Mouse (Mus musculus) lung, adult 2 months (tissue): ENCODE data around the gene Kcp.

Source experiments
- CTCF ChIP-seq: fragments of 200-500 bp; IDR thresholded peaks from 2 replicates; pipeline ENCODE4 v1.5.1; 2011; ENCODE audit warnings: mild to moderate bottlenecking, low read length, control low read depth; ENCODE audit not compliant: insufficient read depth
- POLR2A ChIP-seq: fragments of 200-500 bp; IDR thresholded peaks from 2 replicates; pipeline ENCODE4 v1.6.1; 2011; ENCODE audit warnings: low read depth, mild to moderate bottlenecking, control low read depth, low read length, borderline replicate concordance; ENCODE audit errors: extremely low read depth

DNA sequence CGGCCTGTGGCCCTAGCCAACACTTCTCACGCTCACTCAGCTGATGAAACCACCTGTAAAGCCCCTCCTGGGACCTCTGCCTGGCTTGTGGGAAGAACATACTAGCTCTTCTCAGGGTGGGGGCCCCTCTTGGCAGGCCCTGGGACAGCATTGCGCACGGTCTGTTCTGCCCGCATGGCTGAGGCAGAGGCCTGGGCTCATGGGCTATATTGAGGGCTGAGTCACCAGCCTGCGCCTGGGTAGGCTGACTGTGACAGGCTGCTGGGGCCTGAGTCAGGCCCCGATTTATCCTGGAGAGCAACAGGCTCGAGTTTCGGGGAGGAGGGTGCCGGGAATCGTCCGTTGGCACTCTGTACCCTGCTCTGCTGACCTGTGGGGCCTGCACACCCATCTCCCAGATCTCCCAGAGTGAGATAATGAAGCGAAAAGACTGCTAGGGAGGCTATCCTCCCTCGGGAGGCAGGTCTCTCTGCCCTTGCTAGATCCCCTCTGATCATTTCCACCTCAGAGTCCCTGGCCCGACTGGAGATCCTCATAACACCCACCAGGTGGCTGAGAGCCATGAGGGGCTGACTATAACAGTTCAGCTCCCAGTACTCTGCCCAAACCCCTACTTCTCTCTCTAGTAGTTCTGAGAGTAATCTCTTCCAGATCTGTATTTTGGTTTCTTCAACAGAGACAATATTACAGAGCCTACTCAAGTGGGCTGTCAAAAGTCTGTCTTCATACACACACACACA is 76.9 kb downstream of the Kcp start:
- TF ChIP-seq CTCF (no peak), POLR2A (no peak)
